Mouse (Mus musculus) megakaryocyte, adult 5-6 weeks (primary cell): ENCODE data around the gene Nlgn3. TPM values are rescaled to one million over a fixed set of nuclear protein-coding genes. Genes with fewer than 3 reads are reported as not detected.
A peak's percentile ranks its signal among the peaks of the same experiment; 100 is the strongest.

Experiments
- ATAC-seq: 2 replicates; pipeline ENCODE4 v1.8.0; 2016; ENCODE audit warnings: mild to moderate bottlenecking, inconsistent platforms; ENCODE audit not compliant: poor library complexity, severe bottlenecking
- total RNA-seq, 2 experiments: library from RNA; stranded (forward) in 1 of 2; stranded (reverse) in 1 of 2; fragments of 153-499, 151-499 nt in 1 of 2; fragments of 221-1000, 200-1000 nt in 1 of 2; gene quantifications; 2 replicates each; pipeline versions ENCODE4 v1.2.3 to v1.2.4; 2015 to 2017

The Nlgn3 gene
- total RNA-seq (2015) (0.04 TPM in 1 of 2 replicates, not detected in the other), total RNA-seq (2017) (not detected in 2 replicates)

DNA sequence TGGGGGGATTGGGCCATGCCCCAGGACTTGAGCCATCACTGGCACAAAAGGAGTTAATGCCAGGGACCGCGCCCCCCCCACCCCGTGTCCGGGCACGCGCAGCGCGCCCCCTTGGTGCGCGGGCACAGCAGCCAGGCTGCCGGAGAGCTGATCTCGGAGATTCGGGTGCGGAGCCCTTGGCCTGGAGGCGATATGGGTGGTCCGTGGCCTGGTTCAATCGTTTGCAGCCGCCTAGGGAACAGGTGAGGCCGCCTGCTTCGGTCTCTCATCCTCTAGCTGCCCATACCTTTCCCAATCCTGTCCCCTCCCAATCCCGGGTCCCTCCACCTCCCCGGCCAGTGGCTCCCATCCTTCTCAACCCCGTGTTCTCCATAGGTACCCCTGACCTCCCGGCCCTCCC, at the start of gene Nlgn3:
TSS of gene Nlgn3 (plus strand) at position 114 of the 400 bp plus-strand sequence.
- no peak for ATAC-seq

DNA sequence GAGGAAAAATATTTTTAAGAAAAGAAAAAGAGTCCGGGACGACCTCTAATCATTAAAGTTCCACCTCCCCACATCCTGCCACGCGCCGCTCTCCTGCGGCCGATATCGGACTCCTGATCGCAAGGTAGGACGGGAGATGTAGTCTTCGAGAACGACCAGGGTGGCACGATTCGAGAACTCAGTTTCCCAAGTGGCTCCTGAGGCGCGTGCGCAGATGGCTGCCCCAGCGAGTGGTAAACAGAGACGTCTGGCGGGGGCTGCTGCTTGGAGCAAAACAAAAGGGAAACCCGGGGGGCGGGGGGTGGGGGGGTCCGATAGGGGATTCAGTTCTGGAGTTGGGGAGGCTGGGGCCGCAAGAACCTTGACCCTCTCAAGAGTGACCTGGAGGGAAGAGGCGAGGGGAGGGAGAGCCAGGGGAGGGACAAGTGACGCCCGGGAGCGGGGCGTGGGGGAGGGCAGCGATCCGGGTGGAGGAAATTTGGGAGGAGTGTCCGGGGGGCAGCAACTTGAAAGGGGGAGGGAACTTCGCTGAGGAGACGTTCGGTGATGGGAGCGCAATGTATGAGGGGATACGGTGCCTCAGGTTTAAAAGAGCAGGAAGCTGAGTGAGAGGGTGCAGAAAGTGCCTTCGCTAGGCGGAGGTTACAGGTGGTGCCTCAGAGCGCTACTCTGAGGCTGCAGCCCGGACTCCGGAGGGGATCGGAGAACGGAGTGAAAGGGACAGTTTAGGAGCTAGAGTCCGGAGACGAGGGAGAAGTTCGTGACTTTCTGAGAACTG, 44.8 kb upstream of the Nlgn3 start, which contains the start of gene Foxo4:
TSS of gene Foxo4 (plus strand) at position 577 of the 778 bp plus-strand sequence.
- ATAC-seq: peak; percentile 96

DNA sequence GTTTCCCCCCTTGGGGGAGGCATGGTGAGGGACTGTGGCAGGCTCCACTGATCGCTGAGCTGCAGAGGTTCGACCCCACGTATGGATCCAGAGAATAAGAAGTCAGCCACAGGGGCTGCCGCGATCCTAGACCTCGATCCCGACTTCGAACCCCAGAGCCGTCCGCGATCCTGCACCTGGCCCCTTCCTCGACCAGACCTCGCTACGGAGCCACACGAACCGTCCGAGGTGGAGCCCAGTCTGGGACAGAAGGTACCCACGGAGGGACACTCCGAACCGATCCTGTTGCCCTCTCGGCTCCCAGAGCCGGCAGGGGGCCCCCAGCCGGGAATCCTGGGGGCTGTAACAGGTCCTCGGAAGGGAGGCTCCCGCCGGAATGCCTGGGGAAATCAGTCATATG, 44.2 kb upstream of the Nlgn3 start:
- peak; percentile 27 for ATAC-seq

- no peak for ATAC-seq
Measured at GRCm38 (mm10) chrX:101256603-101257002, 42.4 kb upstream of the Nlgn3 start.

GRCm38 (mm10) chrX:101260441-101261325, 38.3 kb upstream of the Nlgn3 start:
- no peak for ATAC-seq

DNA sequence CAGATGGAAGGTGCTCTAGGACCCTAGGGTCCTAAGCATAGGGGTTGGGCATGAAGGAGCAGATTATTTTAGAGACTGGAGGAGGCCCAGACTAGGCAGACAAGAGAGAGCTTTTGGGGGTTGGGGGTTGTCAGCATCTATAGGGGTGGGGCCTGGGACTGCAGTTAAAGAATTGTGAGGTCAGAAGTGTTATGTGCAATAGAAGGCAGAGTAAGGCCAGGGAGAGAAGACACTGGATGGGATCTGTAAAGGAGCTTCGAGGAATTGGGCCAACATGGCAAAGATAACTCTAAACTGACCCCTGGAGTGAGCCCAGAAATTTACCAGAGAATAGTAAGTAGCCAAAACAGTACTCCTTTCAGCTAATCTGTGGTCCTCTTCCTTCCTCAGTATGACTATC, 35.1 kb upstream of the Nlgn3 start, which contains the start of gene Gm614:
TSS of gene Gm614 (minus strand) at position 101 of the 400 bp plus-strand sequence.
- ATAC-seq: no peak

GRCm38 (mm10) chrX:101266631-101267030, 32.3 kb upstream of the Nlgn3 start:
- ATAC-seq: no peak

DNA sequence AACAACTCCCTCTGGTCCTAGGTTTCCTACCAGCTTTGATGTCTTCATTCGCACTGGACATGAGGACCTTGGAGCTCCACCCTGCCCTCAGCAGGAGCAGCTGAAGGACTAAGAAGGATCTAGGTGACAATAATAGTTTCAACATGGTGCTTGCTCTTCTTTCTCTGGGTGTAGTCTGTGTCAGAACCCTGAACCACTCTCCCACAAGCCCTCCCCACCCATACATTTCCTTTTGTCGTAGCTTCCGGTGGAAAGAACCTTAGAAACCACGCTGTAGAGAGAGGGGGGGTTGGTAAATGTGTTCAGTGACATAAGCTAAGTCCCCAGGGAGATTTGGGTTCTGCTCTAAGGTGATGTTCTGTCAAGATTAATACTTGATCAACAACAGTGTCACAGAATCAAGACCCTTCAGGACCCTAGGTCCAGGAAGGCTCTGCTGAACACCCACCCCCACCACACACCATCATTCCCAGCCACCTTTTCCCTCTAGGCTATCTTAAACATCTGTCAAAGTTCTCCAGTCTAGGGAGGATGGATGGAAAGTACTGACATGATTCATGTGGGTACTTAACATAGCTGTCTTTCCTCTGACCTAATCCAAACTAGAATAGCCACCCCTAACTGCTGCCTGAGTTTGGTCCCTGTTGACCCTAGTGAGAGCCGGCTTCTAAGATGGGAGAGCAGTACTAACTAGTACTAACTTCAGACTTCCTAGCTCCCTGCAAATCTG, 30.8 kb upstream of the Nlgn3 start, which contains the start of gene Il2rg:
TSS of gene Il2rg (minus strand) at position 231 of the 730 bp plus-strand sequence.
- peak; percentile 89 for ATAC-seq

DNA sequence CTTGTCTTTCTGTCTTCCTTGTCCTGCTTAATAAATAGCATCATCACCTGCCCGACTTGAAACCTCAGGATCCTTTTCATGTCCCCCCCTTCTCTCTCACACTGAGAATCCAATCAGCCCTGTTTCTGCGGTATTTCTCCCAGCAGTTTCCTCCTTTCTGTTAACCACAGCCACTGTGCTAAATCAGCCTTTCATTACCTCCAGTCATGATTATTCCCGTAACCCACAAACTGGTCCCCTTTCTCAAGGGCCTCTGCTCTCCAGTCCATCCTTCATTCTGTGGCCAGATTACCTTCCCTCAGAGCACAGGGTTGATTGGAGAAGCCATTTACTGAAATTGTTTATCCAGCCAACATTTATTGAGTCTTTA, 30.2 kb upstream of the Nlgn3 start, which contains the start of gene Gm20489:
TSS of gene Gm20489 (minus strand) at position 269 of the 370 bp plus-strand sequence.
- ATAC-seq: peak; percentile 39

GRCm38 (mm10) chrX:101273410-101273809, 25.6 kb upstream of the Nlgn3 start:
- no peak for ATAC-seq

GRCm38 (mm10) chrX:101273875-101274738, 24.9 kb upstream of the Nlgn3 start, which contains the start of gene Med12:
Gene Med12 (plus strand): TSS chrX:101274030.
- peak; percentile 99 for ATAC-seq

- no peak for ATAC-seq
Measured at GRCm38 (mm10) chrX:101282813-101283212, 16.2 kb upstream of the Nlgn3 start.

- ATAC-seq: peak; percentile 72
Measured at GRCm38 (mm10) chrX:101285534-101285933, 13.4 kb upstream of the Nlgn3 start.

GRCm38 (mm10) chrX:101285953-101286670, 12.9 kb upstream of the Nlgn3 start:
- no peak for ATAC-seq

DNA sequence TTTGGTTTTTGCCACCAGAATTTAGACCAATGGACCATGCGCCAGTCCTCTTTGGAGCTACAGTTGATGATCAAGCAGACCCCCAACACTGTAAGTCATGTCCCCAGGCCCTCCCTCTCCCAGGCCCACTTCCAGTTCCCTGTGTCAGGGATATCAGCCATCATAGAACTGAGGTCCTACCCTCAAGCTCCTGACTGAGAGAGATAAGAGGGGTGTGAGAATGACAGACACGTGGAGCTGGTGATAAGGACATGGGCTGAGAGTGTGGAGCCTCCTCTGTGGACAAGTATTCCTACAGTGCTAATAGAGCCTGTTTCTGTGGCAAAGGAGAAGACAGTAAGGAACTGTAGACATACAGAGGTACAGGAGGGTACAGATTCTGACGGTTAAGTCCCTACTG, 11.4 kb upstream of the Nlgn3 start:
- ATAC-seq: no peak

GRCm38 (mm10) chrX:101288432-101288831, 10.5 kb upstream of the Nlgn3 start:
- no peak for ATAC-seq

GRCm38 (mm10) chrX:101289037-101289436, 9.9 kb upstream of the Nlgn3 start:
- ATAC-seq: no peak

DNA sequence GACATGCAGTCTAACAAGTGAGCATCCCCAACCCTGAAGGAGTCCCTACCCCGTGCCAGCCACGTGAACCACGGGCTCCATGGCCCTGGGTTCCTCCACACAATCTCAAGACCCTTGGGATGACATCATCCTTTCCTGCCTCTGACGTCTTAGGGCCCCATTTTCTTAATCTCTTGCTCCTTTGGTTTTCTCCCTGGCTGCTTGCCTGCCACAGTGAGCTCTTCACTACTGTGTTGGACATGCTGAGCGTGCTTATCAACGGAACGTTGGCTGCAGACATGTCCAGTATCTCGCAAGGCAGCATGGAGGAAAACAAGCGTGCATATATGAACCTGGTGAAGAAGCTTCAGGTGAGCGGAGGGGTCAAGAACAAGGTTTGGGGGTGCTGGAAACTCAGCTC, 8.9 kb upstream of the Nlgn3 start:
- ATAC-seq: no peak
